Mouse (Mus musculus): ENCODE data around the gene Otos. TPM values are rescaled to one million over a fixed set of nuclear protein-coding genes. Genes with fewer than 3 reads are reported as not detected.

Otos gene
- polyA plus RNA-seq, 1 experiment from 2014 or later: 0.43 TPM

GRCm38 (mm10) chr1:92607711-92608110 lies 40.9 kb downstream of the Otos start:
- 81% methylated on average over 4 of the region's 4 CpGs for whole genome bisulfite sequencing
- H3K27me3 ChIP-seq (ENCODE audit: control insufficient read depth, insufficient read depth, low read length): no peaks in the 10 kb centered on the region
- no peak overlapping the region for H3K4me3 ChIP-seq (ENCODE audit: low read length)
- no peaks in the 10 kb centered on the region for H3K9me3 ChIP-seq (ENCODE audit: control insufficient read depth, low read length)
- H3K9ac ChIP-seq (ENCODE audit: low read depth, low read length): no peak overlapping the region
- H3K27ac ChIP-seq (ENCODE audit: low read depth, low read length): no peak overlapping the region
- no peak for ATAC-seq (ENCODE audit: low FRiP score, low TSS enrichment)
- H3K4me1 ChIP-seq (ENCODE audit: control insufficient read depth, insufficient read depth, low read length): no peaks in the 10 kb centered on the region
- H3K36me3 ChIP-seq (ENCODE audit: control insufficient read depth, insufficient read depth, low read length): no peaks in the 10 kb centered on the region
- no peak overlapping the region for H3K4me2 ChIP-seq (replicated peaks; ENCODE audit: low read depth, low read length)

- Histone ChIP-seq H3K4me1 (ENCODE audit: control insufficient read depth, insufficient read depth, low read length) (no peaks in the 10 kb centered on the region), H3K4me3 (ENCODE audit: low read length) (no peak within 1 kb of the TSS), H3K27me3 (ENCODE audit: control insufficient read depth, insufficient read depth, low read length) (no peaks in the 10 kb centered on the region), H3K4me2 (replicated peaks; ENCODE audit: low read depth, low read length) (no peak within 1 kb of the TSS), H3K9me3 (ENCODE audit: control insufficient read depth, low read length) (no peaks in the 10 kb centered on the region), H3K9ac (ENCODE audit: low read depth, low read length) (no peak within 1 kb of the TSS), H3K27ac (ENCODE audit: low read depth, low read length) (no peak within 1 kb of the TSS), H3K36me3 (ENCODE audit: control insufficient read depth, insufficient read depth, low read length) (no peaks in the 10 kb centered on the region)
- no peak for ATAC-seq (ENCODE audit: low FRiP score, low TSS enrichment)
- WGBS: 95% methylated on average over 1 of the region's 1 CpGs
Measured at GRCm38 (mm10) chr1:92605482-92605881, 43.2 kb downstream of the Otos start, which contains the start of gene Olfr1410. Olfr1410 (plus strand) TSS chr1:92605782.

GRCm38 (mm10) chr1:92596019-92596418 lies 52.6 kb downstream of the Otos start:
- no peak for ATAC-seq (ENCODE audit: low FRiP score, low TSS enrichment)
- H3K27ac ChIP-seq (ENCODE audit: low read depth, low read length): no peak overlapping the region
- no peaks in the 10 kb centered on the region for H3K36me3 ChIP-seq (ENCODE audit: control insufficient read depth, insufficient read depth, low read length)
- no peaks in the 10 kb centered on the region for H3K9me3 ChIP-seq (ENCODE audit: control insufficient read depth, low read length)
- H3K4me1 ChIP-seq (ENCODE audit: control insufficient read depth, insufficient read depth, low read length): no peaks in the 10 kb centered on the region
- H3K4me2 ChIP-seq (replicated peaks; ENCODE audit: low read depth, low read length): no peak overlapping the region
- WGBS: 76% methylated on average over 3 of the region's 3 CpGs
- H3K4me3 ChIP-seq (ENCODE audit: low read length): no peak overlapping the region
- no peaks in the 10 kb centered on the region for H3K27me3 ChIP-seq (ENCODE audit: control insufficient read depth, insufficient read depth, low read length)
- no peak overlapping the region for H3K9ac ChIP-seq (ENCODE audit: low read depth, low read length)

Other genes starting within 250 kb of the Otos start
- gene Ndufa10, start 175.0 kb downstream of the Otos start, polyA plus RNA-seq (2014; fragmentation: Nextera tagmentation; extraction: Ambion mirVana): 314 and 335 TPM in 2 replicates
- gene Olfr1416, start 163.7 kb downstream of the Otos start, polyA plus RNA-seq (2014; fragmentation: Nextera tagmentation; extraction: Ambion mirVana): not detected in 2 replicates
- not detected in 2 replicates for gene Olfr1415, start 152.7 kb downstream of the Otos start, polyA plus RNA-seq (2014; fragmentation: Nextera tagmentation; extraction: Ambion mirVana)
- not detected in 2 replicates for gene Olfr1414, start 130.2 kb downstream of the Otos start, polyA plus RNA-seq (2014; fragmentation: Nextera tagmentation; extraction: Ambion mirVana)
- not detected in 2 replicates for gene Olfr1413, start 77.5 kb downstream of the Otos start, polyA plus RNA-seq (2014; fragmentation: Nextera tagmentation; extraction: Ambion mirVana)
- gene Olfr1412, start 63.1 kb downstream of the Otos start, polyA plus RNA-seq (2014; fragmentation: Nextera tagmentation; extraction: Ambion mirVana): not detected in 2 replicates
- gene Olfr1411, start 54.4 kb downstream of the Otos start, polyA plus RNA-seq (2014; fragmentation: Nextera tagmentation; extraction: Ambion mirVana): not detected in 2 replicates
- not detected in 2 replicates for gene Olfr1410, start 43.1 kb downstream of the Otos start, polyA plus RNA-seq (2014; fragmentation: Nextera tagmentation; extraction: Ambion mirVana)
- not detected in 2 replicates for gene Olfr12, start 31.1 kb downstream of the Otos start, polyA plus RNA-seq (2014; fragmentation: Nextera tagmentation; extraction: Ambion mirVana)
- 414 and 584 TPM in 2 replicates for gene Cops9, start 6.9 kb downstream of the Otos start, polyA plus RNA-seq (2014; fragmentation: Nextera tagmentation; extraction: Ambion mirVana)
- 46.1 and 55.6 TPM in 2 replicates for gene Gpc1, start 182.8 kb upstream of the Otos start, polyA plus RNA-seq (2014; fragmentation: Nextera tagmentation; extraction: Ambion mirVana)

Data from kidney, embryonic 14.5 days (tissue).